Mouse (Mus musculus) limb, embryonic 12.5 days (tissue): ENCODE results near the gene Astn2. TPM values are rescaled to one million over a fixed set of nuclear protein-coding genes. Genes with fewer than 3 reads are reported as not detected.

Source experiments
- ATAC-seq: fragments of 200-750 bp; cut with Nextera tagmentation; 2 replicates; pipeline ENCODE4 v1.8.0; 2017; ENCODE audit warnings: low read depth, moderate TSS enrichment; ENCODE audit not compliant: insufficient number of reproducible peaks, insufficient read depth, low FRiP score, low TSS enrichment
- H3K27ac ChIP-seq: fragments of 300-500 bp; sonication (generic); 2 replicates; pipeline ENCODE4 v1.5.1; 2016; ENCODE audit warnings: mild to moderate bottlenecking, moderate library complexity
- H3K27me3 ChIP-seq: fragments of 300-500 bp; sonication (generic); 2 replicates; pipeline ENCODE4 v1.6.1; 2016; ENCODE audit warnings: mild to moderate bottlenecking, moderate library complexity
- H3K36me3 ChIP-seq: fragments of 300-500 bp; sonication (generic); 2 replicates; pipeline ENCODE4 v1.6.1; 2016; ENCODE audit warnings: mild to moderate bottlenecking, moderate library complexity
- H3K4me1 ChIP-seq: fragments of 300-500 bp; sonication (generic); replicated peaks from 2 replicates; pipeline ENCODE4 v1.6.1; 2016
- H3K4me2 ChIP-seq: fragments of 300-500 bp; sonication (generic); 2 replicates; pipeline ENCODE4 v1.6.1; 2016; ENCODE audit warnings: mild to moderate bottlenecking, moderate library complexity
- H3K4me3 ChIP-seq: fragments of 300-500 bp; sonication (generic); replicated peaks from 2 replicates; pipeline ENCODE4 v1.5.1; 2016; ENCODE audit warnings: mild to moderate bottlenecking
- H3K9ac ChIP-seq: fragments of 300-500 bp; sonication (generic); replicated peaks from 2 replicates; pipeline ENCODE4 v1.6.1; 2016; ENCODE audit warnings: mild to moderate bottlenecking, moderate library complexity
- H3K9me3 ChIP-seq: fragments of 300-500 bp; sonication (generic); 2 replicates; pipeline ENCODE4 v1.6.1; 2016; ENCODE audit warnings: mild to moderate bottlenecking, moderate library complexity
- WGBS: fragments of 180-500 bp; shearing (Covaris S2); methylation state at CpG from one replicate; pipeline ENCODE4 v1.1.7; 2016; 5-methylcytosine and 5-hydroxymethylcytosine counted together
- polyA plus RNA-seq: library from polyadenylated mRNA; unstranded; fragments of >200 nt; fragmentation: Nextera tagmentation; extraction: Ambion mirVana; gene quantifications from 2 replicates; pipeline ENCODE4 v1.2.1, GENCODE M21; 2016

Astn2 gene
- polyA plus RNA-seq, result 1.3 and 1.6 TPM in 2 replicates

GRCm38 (mm10) chr4:66404201-66404711 is at the start of gene Astn2:
TSS of gene Astn2 (minus strand) at chr4:66404611.
- peaks cover 14% of the 10 kb centered on the region for H3K4me1 ChIP-seq
- H3K27me3 ChIP-seq, result peaks cover 48% of the 10 kb centered on the region
- H3K9ac ChIP-seq, result peak within 1 kb of the TSS; percentile 71
- ATAC-seq, result peak; percentile 81
- peak within 1 kb of the TSS; percentile 78 for H3K4me3 ChIP-seq
- WGBS, result under 1% methylated on average over 50 of the region's 56 CpGs
- H3K27ac ChIP-seq, result no peak within 1 kb of the TSS
- no peaks in the 10 kb centered on the region for H3K9me3 ChIP-seq
- no peaks in the 10 kb centered on the region for H3K36me3 ChIP-seq
- H3K4me2 ChIP-seq, result peak within 1 kb of the TSS; percentile 99

GRCm38 (mm10) chr4:66450115-66450514 is 45.7 kb upstream of the Astn2 start:
- no peaks in the 10 kb centered on the region for H3K27me3 ChIP-seq
- H3K4me2 ChIP-seq, result no peak overlapping the region
- H3K4me3 ChIP-seq, result no peak overlapping the region
- no peaks in the 10 kb centered on the region for H3K36me3 ChIP-seq
- H3K27ac ChIP-seq, result no peak overlapping the region
- ATAC-seq, result no peak
- WGBS, result 30% methylated on average over 3 of the region's 3 CpGs
- H3K9ac ChIP-seq, result no peak overlapping the region
- H3K9me3 ChIP-seq, result no peaks in the 10 kb centered on the region
- H3K4me1 ChIP-seq, result no peaks in the 10 kb centered on the region

GRCm38 (mm10) chr4:66431256-66431655 is 26.8 kb upstream of the Astn2 start:
- Histone ChIP-seq H3K27ac (no peak overlapping the region), H3K9ac (no peak overlapping the region), H3K27me3 (no peaks in the 10 kb centered on the region), H3K4me3 (no peak overlapping the region), H3K4me2 (no peak overlapping the region), H3K36me3 (no peaks in the 10 kb centered on the region), H3K9me3 (no peaks in the 10 kb centered on the region), H3K4me1 (no peaks in the 10 kb centered on the region)
- no peak for ATAC-seq
- 49% methylated on average over 1 of the region's 1 CpGs for WGBS

- Histone ChIP-seq H3K9ac (no peak overlapping the region), H3K36me3 (no peaks in the 10 kb centered on the region), H3K9me3 (no peaks in the 10 kb centered on the region), H3K4me1 (no peaks in the 10 kb centered on the region), H3K27me3 (no peaks in the 10 kb centered on the region), H3K4me2 (no peak overlapping the region), H3K4me3 (no peak overlapping the region), H3K27ac (no peak overlapping the region)
- WGBS, result 88% methylated on average over 4 of the region's 4 CpGs
- ATAC-seq, result no peak
These were observed 21.4 kb upstream of the Astn2 start for GRCm38 (mm10) chr4:66425804-66426203.

- Histone ChIP-seq H3K4me2 (no peak overlapping the region), H3K4me1 (no peaks in the 10 kb centered on the region), H3K4me3 (no peak overlapping the region), H3K9me3 (no peaks in the 10 kb centered on the region), H3K9ac (no peak overlapping the region), H3K36me3 (no peaks in the 10 kb centered on the region), H3K27ac (no peak overlapping the region), H3K27me3 (no peaks in the 10 kb centered on the region)
- ATAC-seq, result no peak
- 74% methylated on average over 8 of the region's 8 CpGs for WGBS
These were observed 10.4 kb upstream of the Astn2 start for GRCm38 (mm10) chr4:66414778-66415177.

- Histone ChIP-seq H3K4me1 (peaks cover 14% of the 10 kb centered on the region), H3K27me3 (peaks cover 45% of the 10 kb centered on the region), H3K36me3 (no peaks in the 10 kb centered on the region), H3K9ac (no peak overlapping the region), H3K9me3 (no peaks in the 10 kb centered on the region), H3K27ac (no peak overlapping the region), H3K4me2 (no peak overlapping the region), H3K4me3 (no peak overlapping the region)
- WGBS, result 0% methylated on average over 1 of the region's 1 CpGs
- ATAC-seq, result no peak
These were observed 675 bp upstream of the Astn2 start for GRCm38 (mm10) chr4:66405086-66405485.

- Histone ChIP-seq H3K4me3 (peak overlapping the region; percentile 78), H3K4me2 (peak overlapping the region; percentile 99), H3K27me3 (peaks cover 48% of the 10 kb centered on the region), H3K9me3 (no peaks in the 10 kb centered on the region), H3K4me1 (peaks cover 14% of the 10 kb centered on the region), H3K9ac (peak overlapping the region; percentile 71), H3K27ac (no peak overlapping the region), H3K36me3 (no peaks in the 10 kb centered on the region)
- WGBS, result under 1% methylated on average over 48 of the region's 51 CpGs
- peak; percentile 58; the same call in 1 of the 2 replicates for ATAC-seq
These were observed 657 bp downstream of the Astn2 start for GRCm38 (mm10) chr4:66403708-66404200.

- Histone ChIP-seq H3K9ac (peak overlapping the region; percentile 71), H3K4me1 (peaks cover 14% of the 10 kb centered on the region), H3K4me2 (peak overlapping the region; percentile 99), H3K36me3 (no peaks in the 10 kb centered on the region), H3K4me3 (peak overlapping the region; percentile 78), H3K27me3 (peaks cover 48% of the 10 kb centered on the region), H3K9me3 (no peaks in the 10 kb centered on the region), H3K27ac (no peak overlapping the region)
- under 1% methylated on average over 22 of the region's 22 CpGs for WGBS
- ATAC-seq, result peak; percentile 66
These were observed 1.2 kb downstream of the Astn2 start for GRCm38 (mm10) chr4:66403116-66403707.

- Histone ChIP-seq H3K9ac (no peak overlapping the region), H3K9me3 (no peaks in the 10 kb centered on the region), H3K4me1 (peaks cover 14% of the 10 kb centered on the region), H3K4me3 (peak overlapping the region; percentile 78), H3K36me3 (no peaks in the 10 kb centered on the region), H3K27me3 (peaks cover 48% of the 10 kb centered on the region), H3K27ac (no peak overlapping the region), H3K4me2 (peak overlapping the region; percentile 99)
- ATAC-seq, result no peak
- WGBS, result under 1% methylated on average over 24 of the region's 24 CpGs
These were observed 1.8 kb downstream of the Astn2 start for GRCm38 (mm10) chr4:66402611-66403010.

- peaks cover 48% of the 10 kb centered on the region for H3K27me3 ChIP-seq
- no peak overlapping the region for H3K27ac ChIP-seq
- 0 out of 2 replicates have a peak overlapping the region, but pooled peaks have one; percentile 99 for H3K4me2 ChIP-seq
- ATAC-seq, result no peak
- H3K4me3 ChIP-seq, result no peak overlapping the region
- 23% methylated on average over 8 of the region's 8 CpGs for WGBS
- peaks cover 14% of the 10 kb centered on the region for H3K4me1 ChIP-seq
- H3K9ac ChIP-seq, result no peak overlapping the region
- no peaks in the 10 kb centered on the region for H3K9me3 ChIP-seq
- H3K36me3 ChIP-seq, result no peaks in the 10 kb centered on the region
These were observed 3.2 kb downstream of the Astn2 start for GRCm38 (mm10) chr4:66401186-66401681.

- no peak overlapping the region for H3K9ac ChIP-seq
- peaks cover 35% of the 10 kb centered on the region for H3K27me3 ChIP-seq
- H3K9me3 ChIP-seq, result no peaks in the 10 kb centered on the region
- no peaks in the 10 kb centered on the region for H3K36me3 ChIP-seq
- no peak overlapping the region for H3K4me2 ChIP-seq
- no peak for ATAC-seq
- no peak overlapping the region for H3K27ac ChIP-seq
- H3K4me1 ChIP-seq, result peaks cover 14% of the 10 kb centered on the region
- H3K4me3 ChIP-seq, result no peak overlapping the region
- 55% methylated on average over 4 of the region's 4 CpGs for WGBS
These were observed 5.3 kb downstream of the Astn2 start for GRCm38 (mm10) chr4:66399066-66399465.
